Mouse (Mus musculus): Measurements from ENCODE around the gene Eml1.

- TF ChIP-seq CTCF (IDR thresholded peaks at IDR 0.05; ENCODE audit: low read depth, low read length) (peak; percentile 29), POLR2A (IDR thresholded peaks at IDR 0.05; ENCODE audit: insufficient read depth, low read length) (no peak)
Observed at GRCm38 (mm10) chr12:108490954-108491353, 120.2 kb downstream of the Eml1 start.

All from ES-Bruce4 (cell line).